Mouse (Mus musculus): ENCODE results near the gene Retreg3. TPM values are rescaled to one million over a fixed set of nuclear protein-coding genes. Genes with fewer than 3 reads are reported as not detected.
A peak's percentile ranks its signal among the peaks of the same experiment; 100 is the strongest.

Gene Retreg3
- polyA plus RNA-seq, 1 experiment from 2014 or later = 26.7 TPM

DNA sequence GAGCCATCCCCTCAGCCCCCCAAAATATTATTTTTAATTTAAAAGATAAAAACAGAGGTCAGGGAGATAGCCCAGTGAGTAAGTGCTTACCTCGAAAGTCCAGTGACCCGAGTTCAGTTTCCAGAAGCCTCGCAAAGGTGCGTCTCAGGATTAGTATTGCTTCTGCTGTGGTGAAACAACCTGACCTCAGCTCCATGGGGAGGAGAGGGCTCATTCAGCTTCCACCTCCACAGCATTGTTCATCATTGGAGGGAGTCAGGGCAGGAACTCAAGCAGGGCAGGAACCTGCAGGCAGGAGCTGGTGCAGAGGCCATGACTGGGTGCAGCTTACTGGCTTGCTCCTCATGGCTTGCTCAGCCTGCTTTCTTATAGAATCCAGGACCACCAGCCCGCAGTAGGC, 58.6 kb downstream of the Retreg3 start:
- no peak for ATAC-seq (ENCODE audit: insufficient number of reproducible peaks, low FRiP score, low TSS enrichment, low read depth)
- H3K27me3 ChIP-seq = no peaks in the 10 kb centered on the region
- H3K27ac ChIP-seq (replicated peaks) = peak overlapping the region; percentile 93
- 85% methylated on average over 5 of the region's 5 CpGs for WGBS
- peaks cover 15% of the 10 kb centered on the region; the same call in 1 of the 2 replicates for H3K36me3 ChIP-seq
- peaks cover 76% of the 10 kb centered on the region for H3K4me1 ChIP-seq
- H3K9ac ChIP-seq = no peak overlapping the region
- no peaks in the 10 kb centered on the region for H3K9me3 ChIP-seq (replicated peaks)
- H3K4me2 ChIP-seq (replicated peaks) = no peak overlapping the region
- no peak overlapping the region for H3K4me3 ChIP-seq (replicated peaks)

DNA sequence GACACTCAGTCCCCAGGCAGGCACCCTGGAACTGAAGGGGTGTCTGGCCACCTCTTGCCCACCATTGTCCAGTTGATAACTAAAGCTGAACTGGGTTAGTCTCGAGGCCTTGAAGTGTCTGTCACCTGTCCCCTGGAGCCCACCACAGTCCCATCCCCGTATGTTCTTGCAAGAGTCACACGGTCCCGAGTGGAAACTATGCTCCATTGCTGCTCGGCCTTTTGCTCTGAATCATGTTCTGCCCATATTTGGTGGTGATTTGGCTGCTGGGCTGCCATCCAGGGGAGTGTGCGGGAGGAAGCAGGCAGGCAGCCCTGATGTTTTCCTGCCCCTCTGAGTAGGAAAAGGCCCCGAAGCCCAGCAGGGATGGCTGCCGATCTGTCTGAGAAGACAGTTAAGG, 59.6 kb downstream of the Retreg3 start:
- H3K9me3 ChIP-seq (replicated peaks) = no peaks in the 10 kb centered on the region
- H3K36me3 ChIP-seq = peaks cover 23% of the 10 kb centered on the region
- whole genome bisulfite sequencing = 31% methylated on average over 8 of the region's 8 CpGs
- peaks cover 75% of the 10 kb centered on the region for H3K4me1 ChIP-seq
- H3K27me3 ChIP-seq = no peaks in the 10 kb centered on the region
- no peak overlapping the region for H3K4me3 ChIP-seq (replicated peaks)
- H3K27ac ChIP-seq (replicated peaks) = peak overlapping the region; percentile 93
- no peak overlapping the region for H3K9ac ChIP-seq
- 0 out of 2 replicates have a peak, but pooled peaks have one; percentile 49 for ATAC-seq (ENCODE audit: insufficient number of reproducible peaks, low FRiP score, low TSS enrichment, low read depth)
- no peak overlapping the region for H3K4me2 ChIP-seq (replicated peaks)

DNA sequence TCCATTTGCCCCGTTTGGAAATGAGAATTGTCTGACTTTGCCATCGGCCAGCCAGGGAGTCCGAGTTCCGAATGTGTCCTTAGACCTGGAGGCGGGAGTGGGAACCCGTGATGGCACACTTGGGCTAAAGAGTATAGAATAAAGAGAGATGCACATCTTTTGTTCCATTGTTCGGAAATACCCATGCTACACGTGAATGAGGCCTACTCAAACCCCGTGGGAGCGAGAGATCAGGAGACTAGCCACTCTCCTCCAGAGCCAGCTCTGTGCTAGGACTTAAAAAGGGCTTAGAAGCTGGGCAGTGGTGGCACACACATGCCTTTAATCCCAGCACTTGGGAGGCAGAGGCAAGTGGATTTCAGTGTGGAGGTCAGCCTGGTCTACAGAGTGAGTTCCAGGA, 60.2 kb downstream of the Retreg3 start:
- no peak for ATAC-seq (ENCODE audit: insufficient number of reproducible peaks, low FRiP score, low TSS enrichment, low read depth)
- H3K9me3 ChIP-seq (replicated peaks) = no peaks in the 10 kb centered on the region
- peak overlapping the region; percentile 93 for H3K27ac ChIP-seq (replicated peaks)
- WGBS = 84% methylated on average over 10 of the region's 10 CpGs
- peaks cover 23% of the 10 kb centered on the region for H3K36me3 ChIP-seq
- no peaks in the 10 kb centered on the region for H3K27me3 ChIP-seq
- H3K4me2 ChIP-seq (replicated peaks) = no peak overlapping the region
- peaks cover 74% of the 10 kb centered on the region for H3K4me1 ChIP-seq
- H3K9ac ChIP-seq = no peak overlapping the region
- H3K4me3 ChIP-seq (replicated peaks) = no peak overlapping the region

DNA sequence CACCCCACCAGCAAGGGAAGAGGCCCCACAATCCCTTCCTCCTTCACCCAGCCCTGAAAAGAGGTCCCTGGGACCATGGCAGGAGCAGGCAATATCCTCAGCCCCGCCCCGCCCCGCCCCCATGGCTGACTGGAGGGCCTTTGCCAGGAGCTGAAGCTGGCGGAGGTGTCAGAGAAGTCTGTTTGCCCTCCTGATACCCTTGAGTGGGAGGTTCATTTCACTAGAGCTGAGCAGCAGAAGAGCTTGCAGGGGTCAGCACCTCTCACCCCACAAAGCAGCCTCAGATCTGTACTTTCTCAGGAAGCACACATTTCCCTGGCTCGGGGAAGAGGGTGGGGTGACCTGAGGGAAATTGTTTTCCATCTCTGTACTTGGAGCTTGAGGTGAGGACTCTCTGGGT, 61.0 kb downstream of the Retreg3 start:
- no peaks in the 10 kb centered on the region for H3K27me3 ChIP-seq
- no peak overlapping the region for H3K4me3 ChIP-seq (replicated peaks)
- peaks cover 26% of the 10 kb centered on the region for H3K36me3 ChIP-seq
- WGBS = 79% methylated on average over 5 of the region's 5 CpGs
- peak overlapping the region; percentile 31 for H3K27ac ChIP-seq (replicated peaks)
- no peak for ATAC-seq (ENCODE audit: insufficient number of reproducible peaks, low FRiP score, low TSS enrichment, low read depth)
- H3K4me1 ChIP-seq = peaks cover 66% of the 10 kb centered on the region
- no peaks in the 10 kb centered on the region for H3K9me3 ChIP-seq (replicated peaks)
- no peak overlapping the region for H3K4me2 ChIP-seq (replicated peaks)
- H3K9ac ChIP-seq = no peak overlapping the region

DNA sequence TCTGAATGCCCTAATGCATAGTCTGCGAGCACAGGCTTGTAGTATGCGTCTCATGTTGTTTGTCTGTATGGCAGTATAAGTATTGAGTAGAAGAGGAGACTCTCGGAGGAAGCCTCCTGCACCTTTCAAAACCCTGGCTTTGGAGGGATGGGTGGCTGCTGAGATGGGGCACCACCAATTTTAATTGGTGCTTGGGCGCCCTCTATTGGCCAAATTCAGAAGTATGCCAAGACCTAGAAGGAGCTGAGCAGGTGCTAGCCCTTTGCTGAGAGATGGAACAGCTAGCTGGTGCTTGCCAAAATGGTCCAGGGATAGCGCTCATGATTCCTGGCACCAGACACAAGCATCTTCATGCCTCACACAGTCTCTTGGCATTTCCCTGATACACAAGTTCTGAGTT, 61.8 kb downstream of the Retreg3 start:
- Histone ChIP-seq H3K27ac (replicated peaks) (no peak overlapping the region; the same call in 1 of the 2 replicates), H3K27me3 (no peaks in the 10 kb centered on the region), H3K4me3 (replicated peaks) (no peak overlapping the region), H3K9me3 (replicated peaks) (no peaks in the 10 kb centered on the region), H3K36me3 (peaks cover 35% of the 10 kb centered on the region), H3K4me2 (replicated peaks) (no peak overlapping the region), H3K4me1 (peaks cover 58% of the 10 kb centered on the region), H3K9ac (no peak overlapping the region)
- WGBS = 29% methylated on average over 5 of the region's 5 CpGs
- ATAC-seq (ENCODE audit: insufficient number of reproducible peaks, low FRiP score, low TSS enrichment, low read depth) = no peak

DNA sequence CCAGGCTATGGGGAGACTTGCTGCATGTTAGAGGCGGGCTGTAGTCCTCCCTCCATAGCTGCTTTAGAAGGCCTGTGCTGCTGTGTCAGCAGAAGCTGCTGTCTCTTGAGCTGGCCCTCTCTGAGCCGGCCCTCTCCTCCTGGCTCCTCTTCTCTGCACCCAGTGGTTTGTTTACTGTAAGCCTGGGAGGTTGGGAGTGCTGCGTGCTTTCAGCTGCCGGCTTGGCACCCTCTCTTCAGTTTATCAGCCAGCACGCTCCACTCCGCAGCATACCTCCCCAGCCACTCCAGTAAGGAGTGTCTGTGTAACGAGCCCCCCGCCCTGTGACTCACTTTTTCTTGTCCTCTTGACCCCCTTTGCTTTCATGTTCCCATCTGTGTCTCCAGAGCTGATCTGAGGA, 62.8 kb downstream of the Retreg3 start:
- Histone ChIP-seq H3K9me3 (replicated peaks) (no peaks in the 10 kb centered on the region), H3K4me3 (replicated peaks) (no peak overlapping the region), H3K9ac (no peak overlapping the region), H3K27me3 (no peaks in the 10 kb centered on the region), H3K4me2 (replicated peaks) (no peak overlapping the region), H3K4me1 (peaks cover 48% of the 10 kb centered on the region), H3K36me3 (peaks cover 35% of the 10 kb centered on the region), H3K27ac (replicated peaks) (peak overlapping the region; percentile 48)
- no peak for ATAC-seq (ENCODE audit: insufficient number of reproducible peaks, low FRiP score, low TSS enrichment, low read depth)
- 46% methylated on average over 8 of the region's 8 CpGs for WGBS

DNA sequence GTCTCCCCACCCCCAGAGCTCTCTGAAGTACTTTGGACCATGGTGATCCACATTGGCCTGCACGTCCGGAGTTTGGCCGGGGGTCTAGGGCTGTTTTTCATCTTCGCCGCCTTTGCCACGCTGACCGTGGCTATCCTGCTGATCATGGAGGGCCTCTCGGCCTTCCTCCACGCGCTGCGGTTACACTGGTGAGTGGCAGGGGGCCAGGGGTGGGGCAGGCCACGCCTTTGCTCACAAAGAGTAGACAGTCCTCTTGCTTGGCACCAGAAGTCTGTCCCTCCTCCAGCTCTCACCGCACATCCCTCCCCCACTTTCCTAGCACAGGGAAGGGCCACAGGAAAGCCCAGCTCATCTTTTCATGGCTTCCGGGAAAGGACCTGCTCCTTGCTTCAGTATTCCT, 64.3 kb downstream of the Retreg3 start:
- no peaks in the 10 kb centered on the region for H3K27me3 ChIP-seq
- ATAC-seq (ENCODE audit: insufficient number of reproducible peaks, low FRiP score, low TSS enrichment, low read depth) = no peak
- H3K4me3 ChIP-seq (replicated peaks) = no peak overlapping the region
- no peak overlapping the region for H3K9ac ChIP-seq
- H3K36me3 ChIP-seq = peaks cover 47% of the 10 kb centered on the region
- no peak overlapping the region for H3K27ac ChIP-seq (replicated peaks)
- peaks cover 35% of the 10 kb centered on the region for H3K4me1 ChIP-seq
- no peak overlapping the region for H3K4me2 ChIP-seq (replicated peaks)
- 81% methylated on average over 14 of the region's 14 CpGs for WGBS
- H3K9me3 ChIP-seq (replicated peaks) = no peaks in the 10 kb centered on the region

DNA sequence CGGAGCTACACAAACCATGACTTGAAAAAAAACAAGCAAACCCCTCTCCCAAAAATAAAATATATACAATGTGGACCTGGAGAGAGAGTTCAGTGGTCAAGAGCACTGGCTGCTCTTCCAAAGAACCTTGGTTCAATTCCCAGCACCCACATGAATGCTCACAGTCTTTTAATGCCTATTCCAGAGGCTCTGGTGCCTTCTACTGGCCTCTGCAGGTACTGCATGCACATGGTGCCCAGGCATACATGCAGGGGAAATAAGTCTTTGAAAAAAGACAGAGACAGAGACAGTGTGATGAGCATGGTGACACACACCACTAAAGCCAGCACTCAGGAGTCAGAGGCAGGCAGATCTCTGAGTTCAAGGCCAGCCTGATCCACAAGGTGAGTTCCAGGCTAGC, 65.7 kb downstream of the Retreg3 start:
- Histone ChIP-seq H3K9me3 (replicated peaks) (no peaks in the 10 kb centered on the region), H3K36me3 (peaks cover 61% of the 10 kb centered on the region), H3K9ac (no peak overlapping the region), H3K27me3 (no peaks in the 10 kb centered on the region), H3K4me3 (replicated peaks) (no peak overlapping the region), H3K27ac (replicated peaks) (no peak overlapping the region), H3K4me1 (peaks cover 21% of the 10 kb centered on the region), H3K4me2 (replicated peaks) (no peak overlapping the region)
- WGBS = 100% methylated on average over 1 of the region's 1 CpGs
- ATAC-seq (ENCODE audit: insufficient number of reproducible peaks, low FRiP score, low TSS enrichment, low read depth) = no peak

DNA sequence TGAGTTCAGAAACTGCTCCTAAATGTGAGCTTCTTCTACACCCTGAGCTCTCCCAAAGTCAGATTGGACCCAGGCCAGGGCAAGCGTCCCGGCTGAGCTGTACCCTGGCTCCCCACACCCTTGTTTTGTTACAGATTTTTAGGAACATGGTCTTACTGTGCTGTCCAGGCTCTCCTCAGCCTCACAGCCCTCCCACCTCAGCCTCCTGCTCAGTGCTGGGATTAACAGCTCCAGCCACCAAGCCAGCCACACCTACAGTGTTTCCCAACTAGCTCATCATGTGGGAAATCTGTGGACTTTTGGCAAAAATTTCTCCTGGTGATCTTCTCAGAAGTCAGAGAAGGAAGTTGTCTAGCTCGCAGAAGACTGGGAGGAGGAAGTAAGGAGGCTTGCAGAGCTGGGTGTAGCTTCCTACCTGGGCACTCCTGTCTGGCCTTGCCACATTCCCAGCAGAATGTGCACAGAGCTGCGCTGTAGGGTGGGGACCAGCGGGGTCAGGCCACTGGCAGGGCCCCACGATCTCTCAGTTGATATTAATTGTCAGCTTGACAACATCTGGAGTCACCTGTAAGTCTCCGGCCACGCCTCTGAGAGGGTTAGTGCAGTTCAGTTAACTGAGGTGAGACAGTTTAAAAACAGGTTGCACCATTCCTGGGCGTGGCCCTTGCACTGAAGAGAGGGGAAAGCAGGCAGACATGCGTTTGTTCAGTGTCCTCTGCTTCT, 66.8 kb downstream of the Retreg3 start:
- no peak overlapping the region for H3K4me3 ChIP-seq (replicated peaks)
- no peaks in the 10 kb centered on the region for H3K9me3 ChIP-seq (replicated peaks)
- no peak overlapping the region for H3K4me2 ChIP-seq (replicated peaks)
- H3K27ac ChIP-seq (replicated peaks) = peak overlapping the region; percentile 51
- no peaks in the 10 kb centered on the region for H3K27me3 ChIP-seq
- peaks cover 68% of the 10 kb centered on the region for H3K36me3 ChIP-seq
- H3K4me1 ChIP-seq = peaks cover 13% of the 10 kb centered on the region
- 77% methylated on average over 10 of the region's 10 CpGs for WGBS
- ATAC-seq (ENCODE audit: insufficient number of reproducible peaks, low FRiP score, low TSS enrichment, low read depth) = no peak
- no peak overlapping the region for H3K9ac ChIP-seq

DNA sequence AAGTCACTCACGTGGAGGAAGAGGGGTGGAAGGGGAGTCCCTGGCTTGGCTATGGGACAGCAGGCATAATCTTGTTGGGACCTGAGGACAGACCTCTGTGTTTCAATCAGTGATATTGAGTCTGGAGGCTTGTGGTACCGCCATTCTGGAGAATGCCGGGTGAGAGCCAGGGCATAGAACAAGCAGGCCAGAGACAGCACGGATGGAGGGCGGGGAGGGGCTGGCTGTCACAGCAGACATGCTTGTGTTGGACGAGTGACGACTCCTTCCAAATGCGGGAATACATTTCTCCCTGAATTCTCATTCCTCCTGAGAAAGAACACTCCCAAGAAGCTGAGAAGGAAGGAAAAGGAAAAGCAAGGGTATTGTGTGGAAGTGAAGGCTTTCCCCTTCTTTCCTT, 68.1 kb downstream of the Retreg3 start:
- Histone ChIP-seq H3K9ac (no peak overlapping the region), H3K27me3 (no peaks in the 10 kb centered on the region), H3K4me3 (replicated peaks) (no peak overlapping the region), H3K27ac (replicated peaks) (no peak overlapping the region), H3K4me2 (replicated peaks) (no peak overlapping the region), H3K4me1 (peaks cover 2% of the 10 kb centered on the region; the same call in 1 of the 2 replicates), H3K36me3 (peaks cover 70% of the 10 kb centered on the region), H3K9me3 (replicated peaks) (no peaks in the 10 kb centered on the region)
- WGBS = 72% methylated on average over 8 of the region's 8 CpGs
- ATAC-seq (ENCODE audit: insufficient number of reproducible peaks, low FRiP score, low TSS enrichment, low read depth) = no peak

DNA sequence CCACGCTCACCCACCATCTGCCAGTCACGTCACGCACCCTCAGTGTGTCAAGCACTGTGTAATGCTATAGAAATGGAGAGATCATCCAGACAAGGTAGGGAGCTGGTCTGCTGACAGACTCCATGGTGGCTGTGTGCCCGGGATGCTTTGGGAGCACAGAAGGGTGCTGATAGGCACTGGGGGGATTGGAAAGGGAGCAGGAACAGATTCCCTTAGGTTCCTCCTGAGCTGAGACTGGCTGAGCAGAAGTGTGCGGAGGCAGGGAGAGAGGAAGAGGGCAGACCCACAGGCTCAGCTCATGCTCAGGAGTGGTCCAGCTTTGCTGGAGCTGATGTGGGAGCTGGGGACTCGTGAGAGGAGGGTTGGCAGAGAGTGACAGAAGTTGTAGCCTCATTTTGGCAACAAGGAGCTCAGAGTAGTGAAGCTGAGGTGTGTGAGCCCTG, 68.6 kb downstream of the Retreg3 start:
- no peak overlapping the region for H3K27ac ChIP-seq (replicated peaks)
- no peaks in the 10 kb centered on the region for H3K27me3 ChIP-seq
- no peak overlapping the region for H3K4me3 ChIP-seq (replicated peaks)
- no peak overlapping the region for H3K9ac ChIP-seq
- 0 out of 2 replicates have a peak, but pooled peaks have one; percentile 3 for ATAC-seq (ENCODE audit: insufficient number of reproducible peaks, low FRiP score, low TSS enrichment, low read depth)
- H3K9me3 ChIP-seq (replicated peaks) = no peaks in the 10 kb centered on the region
- 84% methylated on average over 6 of the region's 6 CpGs for WGBS
- H3K36me3 ChIP-seq = peaks cover 74% of the 10 kb centered on the region
- no peaks in the 10 kb centered on the region for H3K4me1 ChIP-seq
- no peak overlapping the region for H3K4me2 ChIP-seq (replicated peaks)

DNA sequence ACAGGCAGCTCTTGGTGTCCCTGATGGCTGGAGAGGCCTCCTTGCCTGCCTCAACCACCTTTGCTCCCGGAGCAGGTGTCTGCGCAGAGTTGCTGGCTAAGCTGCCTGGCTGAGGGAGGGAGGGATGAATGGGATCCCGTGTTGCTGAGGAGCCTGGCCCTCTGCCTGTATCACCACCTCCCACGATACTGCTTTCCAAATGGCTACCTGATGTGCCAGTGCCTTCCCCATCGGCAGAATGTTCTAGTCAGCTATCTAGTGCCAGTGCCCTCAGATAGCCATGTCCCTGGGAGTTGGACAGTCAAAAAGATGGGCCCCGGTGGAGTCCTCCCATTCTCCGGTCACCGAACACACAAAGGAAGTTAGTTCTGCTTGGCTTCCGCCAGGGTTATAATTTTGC, 69.3 kb downstream of the Retreg3 start:
- no peak overlapping the region for H3K27ac ChIP-seq (replicated peaks)
- no peak overlapping the region for H3K4me3 ChIP-seq (replicated peaks)
- H3K9ac ChIP-seq = no peak overlapping the region
- peaks cover 74% of the 10 kb centered on the region for H3K36me3 ChIP-seq
- no peaks in the 10 kb centered on the region for H3K4me1 ChIP-seq
- WGBS = 88% methylated on average over 9 of the region's 9 CpGs
- H3K27me3 ChIP-seq = no peaks in the 10 kb centered on the region
- no peak for ATAC-seq (ENCODE audit: insufficient number of reproducible peaks, low FRiP score, low TSS enrichment, low read depth)
- no peak overlapping the region for H3K4me2 ChIP-seq (replicated peaks)
- no peaks in the 10 kb centered on the region for H3K9me3 ChIP-seq (replicated peaks)

Measured in embryonic facial prominence, embryonic 15.5 days (tissue).